Mouse (Mus musculus) layer of hippocampus, adult 18-20 months (tissue): ENCODE data around the gene Gm21256. TPM values are rescaled to one million over a fixed set of nuclear protein-coding genes. Genes with fewer than 3 reads are reported as not detected.
"Not testable (repeated sequence)": the region's sequence is repeated elsewhere in the genome, so short reads cannot be mapped to it uniquely, and the experiment has no call there.

Source experiments
- DNase-seq, 2 experiments: peaks; one replicate each; pipeline ENCODE4 v3.0.0; 2022; ENCODE audit warnings: low spot score in 2 of 2
- long read RNA-seq: library from polyadenylated mRNA; stranded (forward); transcript quantifications from one replicate; pipeline ENCODE4 v2.0.0, GENCODE M21; 2021
- total RNA-seq, 2 experiments: library from RNA; stranded (reverse); gene quantifications; 2 replicates each; pipeline ENCODE4 v1.2.3; 2021

Gm21256 gene
- total RNA-seq, result not detected
- long read RNA-seq, result 0 reads

- not testable (repeated sequence) for DNase-seq
Measured at GRCm38 (mm10) chrY:47450660-47451059, at the start of gene Gm21256. Gene Gm21256, plus strand, starts transcription at chrY:47450960.

Other genes starting within 250 kb of the Gm21256 start
- not detected for gene Gm21170, start 240.1 kb downstream of the Gm21256 start, total RNA-seq